In the genomic region with DNA sequence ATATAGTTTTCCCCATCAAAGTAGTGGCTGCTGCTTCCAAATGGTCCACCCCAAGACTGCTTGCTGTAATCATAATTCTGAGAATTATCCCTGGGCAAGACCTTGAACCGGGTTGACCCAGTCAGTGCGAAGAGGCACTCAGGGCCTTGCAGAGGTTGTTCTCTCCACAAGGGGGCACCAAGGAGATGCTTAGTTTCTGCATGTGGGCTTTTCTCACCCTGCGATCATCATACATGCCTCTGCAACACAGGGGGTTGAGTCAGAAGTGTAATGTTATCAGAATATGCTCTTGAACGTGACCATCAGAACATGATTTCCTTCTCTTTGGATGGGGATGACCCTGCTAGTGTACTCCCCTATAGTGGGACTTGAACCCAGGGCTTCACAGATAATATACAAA, we compare ENCODE assay signal across 8 mouse cellular contexts. TPM values are rescaled to one million over a fixed set of nuclear protein-coding genes. Genes with fewer than 3 reads are reported as not detected.
DNase-seq lines count a peak whose midpoint lies in the region; ATAC-seq lines count a peak whose summit lies in the region.

No protein-coding gene starts in this region.

- no peaks in the 10 kb centered on the region for H3K9me3 ChIP-seq in kidney, embryonic 16.5 days (ENCODE audit: low read length)
- H3K9me3 ChIP-seq in liver, embryonic 13.5 days (replicated peaks): no peaks in the 10 kb centered on the region
- H3K9me3 ChIP-seq in neural tube, embryonic 13.5 days: no peaks in the 10 kb centered on the region

- peak; percentile 85 to 86 for DNase-seq in B cell, adult 2 months
- DNase-seq in MN1 (ENCODE audit: low spot score): peak; percentile 83
- DNase-seq in cerebellum, adult 9-10 months: peak; percentile 82
- peak; percentile 46 to 67 for DNase-seq in frontal cortex, postnatal 36 days (ENCODE audit: low spot score in 2 of 2)
- DNase-seq in liver, embryonic 13.5 days: peak; percentile 41
- peak; percentile 66 for DNase-seq in thymus, postnatal 25 days

- 50% methylated on average over 4 of the region's 4 CpGs for WGBS in kidney, embryonic 16.5 days
- WGBS in liver, embryonic 13.5 days (ENCODE audit: insufficient replicate concordance): 53% methylated on average over 4 of the region's 4 CpGs
- WGBS in neural tube, embryonic 13.5 days: 54% methylated on average over 4 of the region's 4 CpGs

- H3K36me3 ChIP-seq in kidney, embryonic 16.5 days (ENCODE audit: insufficient read depth, low read length): peaks cover 7% of the 10 kb centered on the region
- peaks cover 31% of the 10 kb centered on the region for H3K36me3 ChIP-seq in liver, embryonic 13.5 days
- peaks cover 13% of the 10 kb centered on the region for H3K36me3 ChIP-seq in neural tube, embryonic 13.5 days

- no peaks in the 10 kb centered on the region for H3K4me1 ChIP-seq in kidney, embryonic 16.5 days (ENCODE audit: insufficient read depth, low read length)
- H3K4me1 ChIP-seq in liver, embryonic 13.5 days (replicated peaks): peaks cover 13% of the 10 kb centered on the region
- no peaks in the 10 kb centered on the region for H3K4me1 ChIP-seq in neural tube, embryonic 13.5 days (replicated peaks)

- ATAC-seq in kidney, embryonic 16.5 days (ENCODE audit: low FRiP score, low TSS enrichment): peak; percentile 46; the same call in 1 of the 2 replicates
- ATAC-seq in liver, embryonic 13.5 days (ENCODE audit: low read depth): no peak
- ATAC-seq in neural tube, embryonic 13.5 days (ENCODE audit: low read depth): peak; percentile 32; the same call in 1 of the 2 replicates

- no peak overlapping the region for H3K4me3 ChIP-seq in kidney, embryonic 16.5 days (ENCODE audit: low read length)
- no peak overlapping the region for H3K4me3 ChIP-seq in liver, embryonic 13.5 days (replicated peaks)
- H3K4me3 ChIP-seq in neural tube, embryonic 13.5 days: no peak overlapping the region

- no peaks in the 10 kb centered on the region for H3K27me3 ChIP-seq in kidney, embryonic 16.5 days (ENCODE audit: insufficient read depth, low read length)
- H3K27me3 ChIP-seq in liver, embryonic 13.5 days: no peaks in the 10 kb centered on the region
- H3K27me3 ChIP-seq in neural tube, embryonic 13.5 days: no peaks in the 10 kb centered on the region

- H3K9ac ChIP-seq in kidney, embryonic 16.5 days (replicated peaks; ENCODE audit: low read length): no peak overlapping the region
- H3K9ac ChIP-seq in liver, embryonic 13.5 days: no peak overlapping the region
- H3K9ac ChIP-seq in neural tube, embryonic 13.5 days: no peak overlapping the region

- H3K27ac ChIP-seq in kidney, embryonic 16.5 days (ENCODE audit: low read length): no peak overlapping the region
- no peak overlapping the region for H3K27ac ChIP-seq in liver, embryonic 13.5 days
- H3K27ac ChIP-seq in neural tube, embryonic 13.5 days (replicated peaks): no peak overlapping the region

- H3K4me2 ChIP-seq in kidney, embryonic 16.5 days (replicated peaks; ENCODE audit: low read depth, low read length): no peak overlapping the region
- H3K4me2 ChIP-seq in liver, embryonic 13.5 days: no peak overlapping the region
- H3K4me2 ChIP-seq in neural tube, embryonic 13.5 days: no peak overlapping the region

RNA-seq across cellular contexts. Expression of a gene that starts 8.4 kb away (rescaled TPM):
- 134 and 144 TPM in 2 replicates for polyA plus RNA-seq in kidney, embryonic 16.5 days (2015; fragmentation: Nextera tagmentation; extraction: Ambion mirVana)
- 64.2 and 70.2 TPM in 2 replicates for polyA plus RNA-seq in liver, embryonic 13.5 days (2015; fragmentation: Nextera tagmentation; extraction: Ambion mirVana)
- polyA plus RNA-seq in neural tube, embryonic 13.5 days (2015; fragmentation: Nextera tagmentation; extraction: Ambion mirVana): 184 and 189 TPM in 2 replicates

RNA-seq across cellular contexts. Expression of a gene that starts 10.8 kb away (rescaled TPM):
- 17.3 and 19.5 TPM in 2 replicates for polyA plus RNA-seq in kidney, embryonic 16.5 days (2015; fragmentation: Nextera tagmentation; extraction: Ambion mirVana)
- polyA plus RNA-seq in liver, embryonic 13.5 days (2015; fragmentation: Nextera tagmentation; extraction: Ambion mirVana): 8.2 and 9.9 TPM in 2 replicates
- polyA plus RNA-seq in neural tube, embryonic 13.5 days (2015; fragmentation: Nextera tagmentation; extraction: Ambion mirVana): 13.0 and 14.7 TPM in 2 replicates
